Mouse (Mus musculus): ENCODE data around the gene Notch2. TPM values are rescaled to one million over a fixed set of nuclear protein-coding genes. Genes with fewer than 3 reads are reported as not detected.
A peak's percentile ranks its signal among the peaks of the same experiment; 100 is the strongest.

Gene Notch2
- polyA plus RNA-seq, 1 experiment from 2014 or later = 18.3 TPM

GRCm38 (mm10) chr3:98042301-98042700, 29.0 kb downstream of the Notch2 start:
- 47% methylated on average over 6 of the region's 6 CpGs for WGBS
- no peak overlapping the region for H3K4me3 ChIP-seq (ENCODE audit: low read depth, low read length)
- H3K36me3 ChIP-seq (ENCODE audit: insufficient read depth, low read length) = no peaks in the 10 kb centered on the region
- ATAC-seq = no peak
- no peaks in the 10 kb centered on the region for H3K27me3 ChIP-seq (replicated peaks; ENCODE audit: insufficient read depth, low read length)
- H3K9ac ChIP-seq (replicated peaks; ENCODE audit: low read depth) = no peak overlapping the region; the same call in 1 of the 2 replicates
- peak overlapping the region; percentile 62 for H3K27ac ChIP-seq (ENCODE audit: low read length)
- H3K4me2 ChIP-seq (replicated peaks; ENCODE audit: low read depth, low read length) = peak overlapping the region; percentile 39; the same call in 1 of the 2 replicates
- peaks cover 24% of the 10 kb centered on the region; the same call in 1 of the 2 replicates for H3K4me1 ChIP-seq (ENCODE audit: insufficient read depth, low read depth, low read length)
- no peak for TF ChIP-seq CTCF (IDR thresholded peaks at IDR 0.05)
- TF ChIP-seq EP300 (IDR thresholded peaks at IDR 0.05) = no peak
- peak; percentile 39 for DNase-seq (ENCODE audit: low spot score)
- H3K9me3 ChIP-seq (ENCODE audit: low read length) = no peaks in the 10 kb centered on the region

DNA sequence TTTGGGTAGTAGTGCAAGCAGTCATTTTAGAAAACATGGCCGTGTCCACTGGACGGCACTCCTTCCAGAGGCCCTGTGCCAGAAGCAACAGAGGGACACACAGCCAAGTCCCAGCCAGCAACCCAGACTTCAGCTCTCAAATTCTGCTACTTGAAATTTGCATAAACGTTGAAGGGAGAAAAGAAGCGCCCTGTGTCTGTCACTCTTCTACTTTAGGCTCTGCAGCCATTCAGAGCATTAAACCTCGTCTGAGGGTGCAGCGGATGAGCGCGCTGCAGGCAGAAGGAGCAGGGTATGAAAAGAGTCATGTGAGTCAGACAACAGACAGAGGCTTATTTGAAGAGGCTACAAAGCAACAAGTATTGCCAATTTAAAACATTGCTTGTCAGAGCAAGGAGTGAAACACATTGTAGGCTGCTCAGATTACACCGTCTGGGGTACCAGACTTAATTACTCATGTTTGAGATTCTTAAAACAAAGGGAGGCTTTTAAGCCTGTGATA, 29.7 kb downstream of the Notch2 start:
- peak overlapping the region; percentile 39 for H3K4me2 ChIP-seq (replicated peaks; ENCODE audit: low read depth, low read length)
- no peaks in the 10 kb centered on the region for H3K9me3 ChIP-seq (ENCODE audit: low read length)
- WGBS = 26% methylated on average over 9 of the region's 9 CpGs
- no peak overlapping the region; the same call in 1 of the 2 replicates for H3K9ac ChIP-seq (replicated peaks; ENCODE audit: low read depth)
- H3K4me3 ChIP-seq (ENCODE audit: low read depth, low read length) = no peak overlapping the region
- H3K27me3 ChIP-seq (replicated peaks; ENCODE audit: insufficient read depth, low read length) = no peaks in the 10 kb centered on the region
- peak; percentile 51 for DNase-seq (ENCODE audit: low spot score)
- peak overlapping the region; percentile 62 for H3K27ac ChIP-seq (ENCODE audit: low read length)
- no peaks in the 10 kb centered on the region for H3K36me3 ChIP-seq (ENCODE audit: insufficient read depth, low read length)
- ATAC-seq = peak; percentile 49
- H3K4me1 ChIP-seq (ENCODE audit: insufficient read depth, low read depth, low read length) = peaks cover 24% of the 10 kb centered on the region; the same call in 1 of the 2 replicates
- TF ChIP-seq EP300 (IDR thresholded peaks at IDR 0.05) = no peak
- no peak for TF ChIP-seq CTCF (IDR thresholded peaks at IDR 0.05)

- no peak for ATAC-seq
Measured at GRCm38 (mm10) chr3:98043669-98044068, 30.3 kb downstream of the Notch2 start.

GRCm38 (mm10) chr3:98044768-98045368, 31.5 kb downstream of the Notch2 start:
- H3K4me3 ChIP-seq (ENCODE audit: low read depth, low read length) = no peak overlapping the region
- H3K27me3 ChIP-seq (replicated peaks; ENCODE audit: insufficient read depth, low read length) = no peaks in the 10 kb centered on the region
- no peak for TF ChIP-seq CTCF (IDR thresholded peaks at IDR 0.05)
- whole genome bisulfite sequencing = 62% methylated on average over 4 of the region's 4 CpGs
- ATAC-seq (no peak), DNase-seq (ENCODE audit: low spot score) (no peak)
- peaks cover 20% of the 10 kb centered on the region; the same call in 1 of the 2 replicates for H3K4me1 ChIP-seq (ENCODE audit: insufficient read depth, low read depth, low read length)
- no peaks in the 10 kb centered on the region for H3K9me3 ChIP-seq (ENCODE audit: low read length)
- H3K27ac ChIP-seq (ENCODE audit: low read length) = no peak overlapping the region
- H3K36me3 ChIP-seq (ENCODE audit: insufficient read depth, low read length) = no peaks in the 10 kb centered on the region
- H3K9ac ChIP-seq (replicated peaks; ENCODE audit: low read depth) = no peak overlapping the region
- H3K4me2 ChIP-seq (replicated peaks; ENCODE audit: low read depth, low read length) = no peak overlapping the region

More at GRCm38 (mm10) chr3:98043669-98044068, 30.3 kb downstream of the Notch2 start:
- Histone ChIP-seq H3K4me2 (replicated peaks; ENCODE audit: low read depth, low read length) (no peak overlapping the region), H3K4me1 (ENCODE audit: insufficient read depth, low read depth, low read length) (peaks cover 20% of the 10 kb centered on the region; the same call in 1 of the 2 replicates), H3K9ac (replicated peaks; ENCODE audit: low read depth) (no peak overlapping the region), H3K27me3 (replicated peaks; ENCODE audit: insufficient read depth, low read length) (no peaks in the 10 kb centered on the region), H3K36me3 (ENCODE audit: insufficient read depth, low read length) (no peaks in the 10 kb centered on the region), H3K27ac (ENCODE audit: low read length) (0 out of 2 replicates have a peak overlapping the region, but pooled peaks have one; percentile 47), H3K4me3 (ENCODE audit: low read depth, low read length) (no peak overlapping the region), H3K9me3 (ENCODE audit: low read length) (no peaks in the 10 kb centered on the region)
- TF ChIP-seq CTCF (IDR thresholded peaks at IDR 0.05) (no peak), EP300 (IDR thresholded peaks at IDR 0.05) (no peak)
- WGBS = 55% methylated on average over 4 of the region's 4 CpGs
- no peak for DNase-seq (ENCODE audit: low spot score)

DNA sequence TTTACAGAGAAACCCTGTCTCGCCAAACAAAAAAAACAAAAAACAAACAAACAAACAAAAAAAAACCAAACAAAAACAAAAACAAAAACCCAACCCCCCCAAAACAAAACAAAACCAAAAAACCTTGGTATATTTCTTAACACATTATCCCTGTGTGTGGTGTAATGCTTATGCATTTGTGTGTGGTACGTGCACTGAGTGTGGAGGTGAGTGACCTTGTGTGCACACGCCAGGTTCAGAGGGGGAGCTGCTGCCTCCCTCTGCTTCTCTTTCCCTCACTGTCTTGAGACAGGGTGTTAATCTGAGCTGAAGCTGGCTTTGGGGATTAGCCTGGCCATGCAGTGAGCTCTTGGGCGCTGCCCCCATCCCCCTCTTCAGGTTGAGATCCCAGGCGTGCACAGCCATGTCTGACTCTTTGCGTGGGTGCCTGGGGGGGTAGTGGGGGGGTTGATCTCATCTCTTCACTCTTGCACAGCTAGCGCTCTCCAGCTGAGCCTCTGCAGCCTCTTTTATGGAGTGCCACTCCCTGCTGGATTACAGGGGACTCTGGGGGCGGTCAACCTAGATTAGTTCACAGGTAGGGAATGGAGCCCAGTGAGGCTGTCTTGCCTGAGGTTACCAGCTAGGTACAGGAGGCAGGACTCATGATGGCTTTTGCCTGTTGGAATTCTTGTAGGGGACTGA, 32.3 kb downstream of the Notch2 start:
- Histone ChIP-seq H3K36me3 (ENCODE audit: insufficient read depth, low read length) (no peaks in the 10 kb centered on the region), H3K27me3 (replicated peaks; ENCODE audit: insufficient read depth, low read length) (no peaks in the 10 kb centered on the region), H3K9me3 (ENCODE audit: low read length) (no peaks in the 10 kb centered on the region), H3K27ac (ENCODE audit: low read length) (no peak overlapping the region), H3K4me3 (ENCODE audit: low read depth, low read length) (no peak overlapping the region), H3K4me2 (replicated peaks; ENCODE audit: low read depth, low read length) (no peak overlapping the region), H3K9ac (replicated peaks; ENCODE audit: low read depth) (no peak overlapping the region), H3K4me1 (ENCODE audit: insufficient read depth, low read depth, low read length) (peaks cover 20% of the 10 kb centered on the region; the same call in 1 of the 2 replicates)
- DNase-seq (ENCODE audit: low spot score) (no peak), ATAC-seq (no peak)
- 65% methylated on average over 8 of the region's 8 CpGs for WGBS
- no peak for TF ChIP-seq EP300 (IDR thresholded peaks at IDR 0.05)
- no peak for TF ChIP-seq CTCF (IDR thresholded peaks at IDR 0.05)

DNA sequence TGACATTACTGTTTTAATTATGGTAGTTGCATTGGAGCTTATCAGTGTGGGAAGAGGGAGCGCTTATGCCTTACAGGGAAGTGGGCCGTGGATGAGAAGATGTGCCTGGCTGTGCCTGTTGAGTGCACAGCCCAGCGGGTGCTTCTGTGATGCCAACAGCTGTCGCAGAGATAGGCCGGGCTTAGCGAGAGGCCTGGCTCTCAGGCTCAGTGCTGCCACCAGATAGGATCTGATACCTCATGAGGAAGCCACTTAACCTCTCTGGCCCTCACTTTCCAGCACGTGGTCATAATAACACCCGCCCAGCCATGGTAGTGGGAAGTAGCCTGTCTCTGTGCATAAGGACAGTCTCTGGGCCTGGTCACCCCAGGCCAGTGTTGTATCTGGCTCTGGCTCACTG, 33.0 kb downstream of the Notch2 start:
- TF ChIP-seq EP300 (IDR thresholded peaks at IDR 0.05) (no peak), CTCF (IDR thresholded peaks at IDR 0.05) (no peak)
- Histone ChIP-seq H3K4me3 (ENCODE audit: low read depth, low read length) (no peak overlapping the region), H3K27ac (ENCODE audit: low read length) (no peak overlapping the region), H3K36me3 (ENCODE audit: insufficient read depth, low read length) (no peaks in the 10 kb centered on the region), H3K9me3 (ENCODE audit: low read length) (no peaks in the 10 kb centered on the region), H3K27me3 (replicated peaks; ENCODE audit: insufficient read depth, low read length) (no peaks in the 10 kb centered on the region), H3K4me1 (ENCODE audit: insufficient read depth, low read depth, low read length) (peaks cover 20% of the 10 kb centered on the region; the same call in 1 of the 2 replicates), H3K4me2 (replicated peaks; ENCODE audit: low read depth, low read length) (no peak overlapping the region), H3K9ac (replicated peaks; ENCODE audit: low read depth) (no peak overlapping the region)
- peak; percentile 6; the same call in 1 of the 2 replicates for ATAC-seq
- 42% methylated on average over 8 of the region's 8 CpGs for WGBS
- no peak for DNase-seq (ENCODE audit: low spot score)

Measured in lung, postnatal 0 days (tissue).